Mouse (Mus musculus) Patski (cell line): Measurements from ENCODE around the gene Morn3. TPM values are rescaled to one million over a fixed set of nuclear protein-coding genes. Genes with fewer than 3 reads are reported as not detected.
A peak's percentile ranks its signal among the peaks of the same experiment; 100 is the strongest.

ENCODE experiments used
- ATAC-seq: fragments of 100-300 bp; one replicate; pipeline ENCODE4 v1.8.0; 2021
- CTCF ChIA-PET: fragments of 350-600 bp; sonication (Branson Sonifier 250); formaldehyde crosslinking; loops from one replicate; lab custom pipeline; 2022; ENCODE audit warnings: inconsistent platforms; lab: Charles Lee
- POLR2A ChIA-PET: fragments of 350-600 bp; sonication (Branson Sonifier 250); formaldehyde crosslinking; loops from one replicate; lab custom pipeline; 2022; ENCODE audit warnings: antibody characterized with exemption, inconsistent platforms; lab: Charles Lee
- DNase-seq: peaks from one replicate; pipeline ENCODE4 v3.0.0-alpha.2; 2011; ENCODE audit warnings: low read depth, low spot score
- H3K27me3 ChIP-seq: fragments of 371-371 bp; one replicate; pipeline ENCODE4 v1.5.1; 2021
- CTCF ChIP-seq: fragments of 100-300 bp; IDR thresholded peaks from one replicate; pipeline ENCODE4 v1.5.1; 2021
- in situ Hi-C: fragments of 300-500 bp; cut with MboI; formaldehyde crosslinking; loops from 3 replicates; pipeline ENCODE4 v1.11.1; 2018; ENCODE audit warnings: low pct_unique_long_range_greater_than_20kb, mixed read lengths
- polyA plus RNA-seq: library from polyadenylated mRNA; unstranded; gene quantifications from one replicate; pipeline ENCODE4 v1.2.3, GENCODE M21; 2021

Gene Morn3
- polyA plus RNA-seq, result 0.32 TPM

GRCm38 (mm10) chr5:123046916-123047315 is at the start of gene Morn3:
Gene Morn3 (minus strand): TSS chr5:123047016.
- ChIA-PET CTCF (interaction anchor here (0.7 to 1.8 kb wide), 3 partner anchors 32 to 79 kb away, joined by 3 to 10 read pairs (median 4); partner anchors contain the start of gene Orai1), POLR2A (interaction anchor here (1.0 kb wide), 1 partner anchor 72 kb away, joined by 3 read pairs; no protein-coding TSS in a partner anchor)
- H3K27me3 ChIP-seq, result no peaks in the 10 kb centered on the region
- ATAC-seq (no peak), DNase-seq (no peak)
- in situ Hi-C loops, result loop anchor here (5.0 kb wide), 1 partner anchor 80 kb away; no protein-coding TSS in a partner anchor
- TF ChIP-seq CTCF, result no peak

DNA sequence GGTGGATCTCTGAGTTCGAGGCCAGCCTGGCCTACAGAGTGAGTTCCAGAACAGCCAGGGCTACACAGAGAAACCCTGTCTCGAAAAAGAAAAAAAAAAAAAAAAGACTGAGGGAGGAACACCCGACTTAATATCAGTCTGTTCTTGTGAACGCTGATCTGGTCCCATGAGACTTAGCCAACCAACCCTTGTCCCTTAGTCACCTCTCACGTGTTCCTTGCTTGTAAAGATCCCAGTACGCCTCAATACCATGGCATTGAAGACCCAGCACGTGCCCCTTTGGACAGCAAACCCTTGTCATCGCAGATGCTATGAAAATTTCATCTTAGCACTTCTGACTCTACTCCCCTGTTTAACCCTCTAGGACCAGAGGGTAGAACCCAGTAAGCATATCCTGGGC is 49.5 kb upstream of the Morn3 start:
- in situ Hi-C loops, result no loop called here
- TF ChIP-seq CTCF, result no peak
- DNase-seq, result no peak
- CTCF ChIA-PET, result no interaction called here
- no peaks in the 10 kb centered on the region for H3K27me3 ChIP-seq
- POLR2A ChIA-PET, result interaction anchor here (0.6 kb wide), 1 partner anchor 47 kb away, joined by 4 read pairs; no protein-coding TSS in a partner anchor
- ATAC-seq, result no peak

GRCm38 (mm10) chr5:123094238-123094991 is 47.6 kb upstream of the Morn3 start:
- in situ Hi-C loops, result no loop called here
- POLR2A ChIA-PET, result interaction anchor here (0.9 kb wide), 1 partner anchor 15 kb away, joined by 5 read pairs; no protein-coding TSS in a partner anchor

GRCm38 (mm10) chr5:123093077-123093633 is 46.3 kb upstream of the Morn3 start:
- DNase-seq (no peak), ATAC-seq (no peak)
- H3K27me3 ChIP-seq, result no peaks in the 10 kb centered on the region
- ChIA-PET POLR2A (interaction anchor here (0.7 kb wide), 1 partner anchor 17 kb away, joined by 3 read pairs; no protein-coding TSS in a partner anchor), CTCF (interaction anchor here (2.0 kb wide), 1 partner anchor 13 kb away, joined by 4 read pairs; no protein-coding TSS in a partner anchor)
- in situ Hi-C loops, result no loop called here
- no peak for TF ChIP-seq CTCF

More at GRCm38 (mm10) chr5:123094238-123094991, 47.6 kb upstream of the Morn3 start:
- no peak for ATAC-seq
- CTCF ChIA-PET, result no interaction called here
- no peaks in the 10 kb centered on the region for H3K27me3 ChIP-seq
- TF ChIP-seq CTCF, result no peak
- DNase-seq, result peak; percentile 25

DNA sequence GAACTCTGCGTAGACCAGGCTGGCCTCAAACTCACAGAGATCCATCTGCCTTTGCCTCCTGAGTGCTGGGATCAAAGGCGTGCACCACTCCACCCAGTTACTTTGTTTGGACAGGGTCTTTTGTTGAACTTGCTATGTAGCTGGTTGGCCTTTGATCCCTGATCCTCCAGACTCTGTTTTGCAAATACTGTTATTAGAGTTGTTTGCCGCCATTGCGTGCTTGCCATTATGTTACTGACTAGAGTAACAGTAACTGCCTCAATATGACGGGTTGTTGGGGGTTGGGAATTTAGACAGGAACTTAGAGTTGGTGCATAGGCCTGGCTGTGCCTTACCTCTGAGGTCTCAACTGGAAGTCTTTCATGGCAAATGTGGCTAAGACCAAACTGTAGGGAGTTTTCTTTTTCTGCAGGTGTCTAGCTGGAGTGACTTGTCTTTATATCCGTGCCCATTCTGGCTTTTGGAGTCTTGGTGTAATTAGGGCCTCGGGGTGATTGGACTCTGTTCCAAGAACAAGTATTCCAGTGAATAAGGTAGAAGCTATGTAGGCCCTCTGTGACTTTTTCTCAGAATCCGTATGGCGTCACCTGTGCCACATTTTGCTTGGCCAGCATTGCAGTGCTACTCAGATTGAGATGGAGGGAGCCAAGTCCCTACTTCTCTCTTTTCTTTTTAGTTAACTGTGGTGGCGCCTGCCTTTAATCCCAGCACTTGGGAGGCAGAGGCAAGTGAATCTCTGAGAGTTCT is 43.9 kb upstream of the Morn3 start:
- in situ Hi-C loops, result no loop called here
- no peak for ATAC-seq
- ChIA-PET POLR2A (no interaction called here), CTCF (no interaction called here)
- no peaks in the 10 kb centered on the region for H3K27me3 ChIP-seq
- no peak for DNase-seq
- no peak for TF ChIP-seq CTCF

DNA sequence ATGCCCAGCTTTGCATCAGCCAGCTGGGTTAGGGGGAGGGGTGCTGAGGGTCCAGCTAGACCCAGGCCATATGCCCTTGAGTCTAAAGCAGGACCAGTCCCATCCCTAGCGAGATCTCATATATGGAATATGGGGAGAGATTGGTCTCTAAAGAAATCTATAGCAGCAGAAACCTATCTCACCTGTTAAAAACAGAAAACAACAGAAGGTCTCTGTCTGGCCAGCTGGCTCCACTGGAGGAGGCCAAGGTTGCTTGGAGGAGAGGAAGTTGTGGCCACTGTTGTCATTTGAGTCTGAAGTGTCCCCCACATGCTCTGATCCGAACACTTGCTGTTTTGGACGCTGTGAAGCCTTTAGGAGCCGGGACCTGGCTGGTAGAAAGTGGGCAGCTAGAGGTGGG is 42.0 kb upstream of the Morn3 start:
- POLR2A ChIA-PET, result no interaction called here
- in situ Hi-C loops, result no loop called here
- CTCF ChIA-PET, result no interaction called here
- no peaks in the 10 kb centered on the region for H3K27me3 ChIP-seq
- DNase-seq (no peak), ATAC-seq (no peak)
- TF ChIP-seq CTCF, result no peak

- TF ChIP-seq CTCF, result no peak
- in situ Hi-C loops, result no loop called here
- ChIA-PET CTCF (interaction anchor here (1.0 kb wide), 1 partner anchor 14 kb away, joined by 3 read pairs; no protein-coding TSS in a partner anchor), POLR2A (no interaction called here)
- no peak for DNase-seq
- no peak for ATAC-seq
- no peaks in the 10 kb centered on the region for H3K27me3 ChIP-seq
These were observed 39.7 kb upstream of the Morn3 start for GRCm38 (mm10) chr5:123086501-123086900.

DNA sequence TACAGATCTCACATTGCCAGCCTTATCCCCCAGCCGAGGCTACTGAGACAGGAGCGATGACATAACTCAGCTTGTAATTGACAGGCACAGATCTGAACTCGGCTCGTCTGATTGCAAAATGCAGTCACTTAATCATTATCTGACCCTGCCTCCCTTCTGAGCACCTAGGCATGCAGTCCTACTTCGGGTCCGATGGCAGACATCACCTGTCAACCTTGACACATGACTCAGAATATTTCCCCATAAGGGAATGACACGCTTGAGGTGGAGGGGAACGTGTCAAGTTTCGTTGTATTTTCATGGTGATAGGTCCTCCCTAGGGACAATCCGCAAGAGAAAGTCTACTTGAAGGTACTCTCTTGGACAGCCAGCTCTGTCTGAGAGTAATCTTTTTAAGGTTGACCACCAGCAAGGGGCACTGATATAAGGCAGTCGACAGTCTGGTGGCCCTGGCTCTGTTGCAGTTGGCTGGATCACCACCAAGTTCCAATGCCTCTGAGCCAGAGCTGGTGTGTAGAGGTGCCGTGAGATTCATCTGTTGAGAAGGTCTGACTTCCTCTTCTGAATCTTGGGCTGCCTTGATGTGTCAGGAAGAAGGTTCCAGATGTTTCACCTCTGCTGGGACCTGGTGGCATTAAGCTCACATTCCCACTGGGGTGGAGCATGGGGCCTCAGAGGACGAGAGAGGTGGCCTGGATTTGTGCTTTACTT is 36.7 kb upstream of the Morn3 start:
- in situ Hi-C loops, result no loop called here
- POLR2A ChIA-PET, result interaction anchor here (0.8 kb wide), 1 partner anchor 17 kb away, joined by 3 read pairs; no protein-coding TSS in a partner anchor

GRCm38 (mm10) chr5:123080510-123080909 is 33.7 kb upstream of the Morn3 start:
- H3K27me3 ChIP-seq, result no peaks in the 10 kb centered on the region
- TF ChIP-seq CTCF, result no peak
- ATAC-seq (no peak), DNase-seq (no peak)
- in situ Hi-C loops, result no loop called here
- POLR2A ChIA-PET, result no interaction called here
- CTCF ChIA-PET, result interaction anchor here (1.2 to 1.6 kb wide), 3 partner anchors 12 to 69 kb away, joined by 3 to 4 read pairs (median 3); no protein-coding TSS in a partner anchor

More for the DNA sequence above, 36.7 kb upstream of the Morn3 start:
- no peak for TF ChIP-seq CTCF
- no peaks in the 10 kb centered on the region for H3K27me3 ChIP-seq
- no peak for DNase-seq
- ATAC-seq, result no peak
- CTCF ChIA-PET, result interaction anchor here (1.2 to 1.5 kb wide), 4 partner anchors 28 to 71 kb away, joined by 3 to 5 read pairs (median 3); no protein-coding TSS in a partner anchor
